Mouse (Mus musculus) intestine, postnatal 0 days (tissue): ENCODE results near the gene Kcnk2. TPM values are rescaled to one million over a fixed set of nuclear protein-coding genes. Genes with fewer than 3 reads are reported as not detected.

Experiments used
- ATAC-seq: fragments of 200-750 bp; cut with Nextera tagmentation; 2 replicates; pipeline ENCODE4 v1.8.0; 2017; ENCODE audit warnings: mild to moderate bottlenecking, moderate TSS enrichment, moderate library complexity
- H3K27ac ChIP-seq: fragments of 300-500 bp; sonication (generic); 2 replicates; pipeline ENCODE4 v1.5.1; 2014; ENCODE audit warnings: mild to moderate bottlenecking, low read depth, low read length, moderate library complexity
- H3K27me3 ChIP-seq: fragments of 300-500 bp; sonication (generic); replicated peaks from 2 replicates; pipeline ENCODE4 v1.6.1; 2014; ENCODE audit warnings: low read length, mixed read lengths; ENCODE audit not compliant: control insufficient read depth, insufficient read depth
- H3K36me3 ChIP-seq: fragments of 300-500 bp; sonication (generic); 2 replicates; pipeline ENCODE4 v1.6.1; 2014; ENCODE audit warnings: mild to moderate bottlenecking, moderate library complexity; ENCODE audit not compliant: control insufficient read depth, insufficient read depth
- H3K4me1 ChIP-seq: fragments of 300-500 bp; sonication (generic); replicated peaks from 2 replicates; pipeline ENCODE4 v1.6.1; 2014; ENCODE audit warnings: antibody characterized with exemption, low read length, mixed read lengths; ENCODE audit not compliant: control insufficient read depth, insufficient read depth
- H3K4me2 ChIP-seq: fragments of 300-500 bp; sonication (generic); replicated peaks from 2 replicates; pipeline ENCODE4 v1.6.1; 2014; ENCODE audit warnings: low read depth, mild to moderate bottlenecking, moderate library complexity
- H3K4me3 ChIP-seq: fragments of 300-500 bp; sonication (generic); 2 replicates; pipeline ENCODE4 v1.5.1; 2014; ENCODE audit warnings: low read depth, low read length
- H3K9ac ChIP-seq: fragments of 300-500 bp; sonication (generic); 2 replicates; pipeline ENCODE4 v1.6.1; 2014; ENCODE audit warnings: mild to moderate bottlenecking, low read depth, low read length
- H3K9me3 ChIP-seq: fragments of 300-500 bp; sonication (generic); 2 replicates; pipeline ENCODE4 v1.6.1; 2016; ENCODE audit warnings: mixed run types; ENCODE audit not compliant: control insufficient read depth
- CTCF ChIP-seq: sonication (generic); IDR thresholded peaks from 2 replicates; pipeline ENCODE4 v1.5.1; 2016; ENCODE audit warnings: low read depth, mild to moderate bottlenecking, control low read depth, antibody characterized with exemption, moderate library complexity
- WGBS: fragments of 180-500 bp; shearing (Covaris S2); extraction: QIAGEN DNeasy Blood & Tissue Kit; methylation state at CpG from one replicate; pipeline ENCODE4 v1.1.7; 2014; 5-methylcytosine and 5-hydroxymethylcytosine counted together
- polyA plus RNA-seq: library from polyadenylated mRNA; unstranded; fragments of >200 nt; fragmentation: Nextera tagmentation; extraction: Ambion mirVana; gene quantifications from 2 replicates; pipeline ENCODE4 v1.2.1, GENCODE M21; 2015

Kcnk2 gene
- polyA plus RNA-seq, 1 experiment from 2014 or later, result 1.5 TPM

DNA sequence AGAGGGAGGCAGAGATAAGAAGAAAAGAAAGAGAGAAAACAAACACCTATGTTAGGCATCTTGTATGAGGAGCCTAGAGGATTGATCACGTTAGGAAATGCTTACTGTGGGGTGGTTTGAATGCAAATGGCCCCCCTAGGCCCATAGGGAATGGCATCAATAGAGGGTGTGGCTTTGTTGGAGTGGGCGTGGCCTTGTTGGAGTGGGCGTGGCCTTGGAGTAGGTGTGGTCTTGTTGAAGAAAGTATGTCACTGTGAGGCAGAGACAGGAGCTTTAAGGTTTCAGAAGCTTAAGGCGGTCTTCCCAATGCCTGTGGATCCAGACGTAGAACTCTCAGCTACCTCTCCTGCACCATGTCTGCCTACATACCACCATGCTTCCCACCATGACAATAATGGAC, 166.8 kb downstream of the Kcnk2 start:
- no peak for TF ChIP-seq CTCF
- 66% methylated on average over 5 of the region's 5 CpGs for WGBS
- H3K36me3 ChIP-seq, result no peaks in the 10 kb centered on the region
- H3K9me3 ChIP-seq, result no peaks in the 10 kb centered on the region
- no peaks in the 10 kb centered on the region for H3K27me3 ChIP-seq
- H3K4me1 ChIP-seq, result no peaks in the 10 kb centered on the region
- no peak overlapping the region for H3K4me2 ChIP-seq
- H3K4me3 ChIP-seq, result no peak overlapping the region
- no peak overlapping the region for H3K27ac ChIP-seq
- H3K9ac ChIP-seq, result no peak overlapping the region
- ATAC-seq, result no peak

DNA sequence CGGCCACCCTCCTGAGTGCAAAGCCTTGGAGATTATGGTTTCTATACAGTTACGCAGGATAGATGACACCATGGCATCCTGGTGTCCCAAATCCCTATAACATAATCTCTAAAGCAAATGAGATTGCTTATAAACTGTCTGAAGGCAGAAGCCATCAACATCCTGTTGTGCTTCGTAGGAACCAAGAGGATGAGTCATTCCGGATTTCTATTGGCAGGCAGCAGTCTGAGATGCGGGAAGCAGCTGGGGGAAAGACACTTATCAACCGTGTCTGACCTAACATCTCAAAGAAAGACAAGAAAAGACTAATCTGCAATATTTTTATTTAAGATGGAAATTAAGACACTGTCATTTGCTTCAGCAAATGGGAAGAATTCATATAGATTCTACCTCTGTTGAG, 169.2 kb downstream of the Kcnk2 start:
- Histone ChIP-seq H3K9ac (no peak overlapping the region), H3K36me3 (no peaks in the 10 kb centered on the region), H3K9me3 (no peaks in the 10 kb centered on the region), H3K27ac (no peak overlapping the region), H3K4me3 (no peak overlapping the region), H3K4me1 (no peaks in the 10 kb centered on the region), H3K27me3 (no peaks in the 10 kb centered on the region), H3K4me2 (no peak overlapping the region)
- no peak for TF ChIP-seq CTCF
- ATAC-seq, result no peak
- 60% methylated on average over 6 of the region's 6 CpGs for WGBS

GRCm38 (mm10) chr1:189228222-189229084, 173.6 kb downstream of the Kcnk2 start:
- Histone ChIP-seq H3K27ac (no peak overlapping the region), H3K36me3 (no peaks in the 10 kb centered on the region), H3K4me2 (no peak overlapping the region), H3K4me3 (no peak overlapping the region), H3K9me3 (no peaks in the 10 kb centered on the region), H3K9ac (no peak overlapping the region), H3K27me3 (no peaks in the 10 kb centered on the region), H3K4me1 (no peaks in the 10 kb centered on the region)
- ATAC-seq, result no peak
- no peak for TF ChIP-seq CTCF
- WGBS, result 78% methylated on average over 19 of the region's 19 CpGs

DNA sequence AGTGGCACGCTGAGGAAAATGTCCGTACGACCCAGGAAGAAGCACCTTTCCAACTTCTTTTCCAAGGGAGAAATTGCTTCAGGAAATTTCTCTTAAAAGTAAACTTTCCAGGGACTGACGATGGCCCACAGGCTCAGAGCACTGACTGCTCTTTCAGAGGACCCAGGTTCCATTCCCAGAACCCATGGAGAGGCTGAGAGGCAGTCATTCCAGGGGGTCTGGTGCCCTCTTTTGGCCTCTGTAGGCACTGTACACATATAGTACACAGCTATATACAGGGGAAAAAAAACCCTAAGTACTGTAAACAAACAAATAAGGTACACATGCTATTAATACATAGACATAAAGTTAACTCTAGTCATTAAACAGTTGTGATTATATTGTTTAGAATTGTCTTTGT, 174.6 kb downstream of the Kcnk2 start:
- H3K4me3 ChIP-seq, result no peak overlapping the region
- no peak for ATAC-seq
- no peaks in the 10 kb centered on the region for H3K9me3 ChIP-seq
- TF ChIP-seq CTCF, result peak; percentile 46
- WGBS, result 71% methylated on average over 4 of the region's 4 CpGs
- no peak overlapping the region for H3K27ac ChIP-seq
- H3K36me3 ChIP-seq, result no peaks in the 10 kb centered on the region
- H3K9ac ChIP-seq, result no peak overlapping the region
- H3K4me1 ChIP-seq, result no peaks in the 10 kb centered on the region
- no peak overlapping the region for H3K4me2 ChIP-seq
- H3K27me3 ChIP-seq, result no peaks in the 10 kb centered on the region

GRCm38 (mm10) chr1:189219051-189219450, 183.0 kb downstream of the Kcnk2 start:
- WGBS, result 69% methylated on average over 10 of the region's 10 CpGs
- H3K4me1 ChIP-seq, result no peaks in the 10 kb centered on the region
- H3K9me3 ChIP-seq, result no peaks in the 10 kb centered on the region
- TF ChIP-seq CTCF, result no peak
- H3K36me3 ChIP-seq, result no peaks in the 10 kb centered on the region
- no peak overlapping the region for H3K4me3 ChIP-seq
- no peak overlapping the region for H3K27ac ChIP-seq
- ATAC-seq, result no peak
- no peak overlapping the region for H3K9ac ChIP-seq
- H3K4me2 ChIP-seq, result no peak overlapping the region
- H3K27me3 ChIP-seq, result no peaks in the 10 kb centered on the region

DNA sequence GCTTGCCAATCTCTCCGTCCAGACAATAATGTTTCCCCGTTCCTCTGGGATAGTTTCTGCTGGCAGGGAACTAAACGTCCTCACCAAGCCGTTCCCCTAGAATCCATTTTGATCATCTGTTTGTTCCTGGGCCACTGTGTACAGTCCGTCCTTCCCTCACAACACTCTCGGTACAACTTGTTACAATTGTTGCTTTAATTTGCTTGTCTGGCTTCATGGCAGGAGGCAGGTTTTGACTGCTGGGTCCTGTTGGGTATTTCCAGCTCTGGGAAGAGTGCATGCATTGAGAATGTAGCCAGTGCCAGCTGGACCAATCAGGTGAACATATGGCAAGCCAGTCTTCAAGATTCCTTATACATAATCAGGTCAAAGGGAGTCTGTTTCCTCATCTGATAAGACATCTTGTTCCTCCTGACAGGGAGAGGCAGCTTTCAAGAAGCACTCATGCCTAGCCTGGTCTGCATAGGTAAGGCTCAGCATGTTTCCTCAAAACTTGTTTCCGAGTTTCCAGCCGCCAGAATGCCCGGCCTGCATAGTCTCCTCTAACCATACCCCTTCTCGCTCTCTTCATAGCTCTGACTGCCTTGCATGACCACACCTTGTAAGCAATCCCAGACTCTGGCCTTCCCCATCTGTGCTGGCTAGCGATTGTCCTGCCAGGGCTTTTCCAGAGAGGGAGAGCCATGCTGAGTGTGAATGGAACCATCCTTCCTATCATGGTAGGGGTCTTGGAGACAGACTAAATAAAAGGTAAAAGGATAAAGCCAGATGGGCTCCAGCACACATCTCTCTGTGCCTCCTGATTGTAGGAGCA, 184.1 kb downstream of the Kcnk2 start:
- no peak for ATAC-seq
- 86% methylated on average over 11 of the region's 11 CpGs for WGBS
- no peak overlapping the region for H3K4me2 ChIP-seq

More for the DNA sequence above, 184.1 kb downstream of the Kcnk2 start:
- Histone ChIP-seq H3K36me3 (no peaks in the 10 kb centered on the region), H3K27me3 (no peaks in the 10 kb centered on the region), H3K4me1 (no peaks in the 10 kb centered on the region), H3K27ac (no peak overlapping the region), H3K4me3 (no peak overlapping the region), H3K9ac (no peak overlapping the region), H3K9me3 (no peaks in the 10 kb centered on the region)
- no peak for TF ChIP-seq CTCF
